Mouse (Mus musculus) left cerebral cortex, postnatal 36 days (tissue): Measurements from ENCODE around the gene Npsr1. TPM values are rescaled to one million over a fixed set of nuclear protein-coding genes. Genes with fewer than 3 reads are reported as not detected.

Experiments
- DNase-seq, 2 experiments: peaks; one replicate each; pipeline ENCODE4 v3.0.0; 2021 to 2022; ENCODE audit warnings: low spot score in 2 of 2, mixed read lengths in 1 of 2
- intact Hi-C: fragments of 180-260 bp; cut with DNase I; formaldehyde crosslinking; loops from one replicate; pipeline ENCODE4 v1.15.1; 2025
- total RNA-seq, 2 experiments: library from RNA; stranded (reverse); gene quantifications; 2 replicates each; pipeline ENCODE4 v1.2.3; 2021

The Npsr1 gene
- total RNA-seq, 2 experiments from 2014 or later, result 3.7 to 4.9 TPM

- DNase-seq, result no peak
- intact Hi-C loops, result no loop called here
These were observed 251.7 kb downstream of the Npsr1 start for GRCm38 (mm10) chr9:24349510-24349909.

DNA sequence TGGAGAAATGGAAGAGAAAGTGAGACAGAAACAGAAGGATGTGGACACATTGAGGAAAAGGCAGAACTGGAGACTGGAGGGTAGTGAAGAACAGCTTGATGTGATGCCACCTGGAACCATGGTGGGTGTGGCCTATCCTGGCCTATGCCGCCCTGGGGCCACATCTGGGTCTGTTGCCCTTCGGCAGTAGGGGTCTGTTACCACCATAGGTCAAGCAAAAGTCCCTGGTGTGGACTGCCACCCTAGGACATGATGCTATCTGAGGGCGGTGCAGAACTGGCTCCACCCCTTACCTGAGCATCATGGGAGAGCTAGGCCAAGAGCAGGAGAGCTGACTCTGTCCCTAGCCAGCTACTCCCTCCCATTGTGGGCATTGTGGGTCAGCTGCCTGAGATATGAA, 253.6 kb downstream of the Npsr1 start:
- intact Hi-C loops, result no loop called here
- DNase-seq, result no peak
